Mouse (Mus musculus): ENCODE measurements at regions not wholly inside any gene's neighbourhood (a gene's known extent, or its start where the extent isn't known, plus 50 kb on each side); places are given as distances from the start of the nearest gene placed in this dataset.

DNA sequence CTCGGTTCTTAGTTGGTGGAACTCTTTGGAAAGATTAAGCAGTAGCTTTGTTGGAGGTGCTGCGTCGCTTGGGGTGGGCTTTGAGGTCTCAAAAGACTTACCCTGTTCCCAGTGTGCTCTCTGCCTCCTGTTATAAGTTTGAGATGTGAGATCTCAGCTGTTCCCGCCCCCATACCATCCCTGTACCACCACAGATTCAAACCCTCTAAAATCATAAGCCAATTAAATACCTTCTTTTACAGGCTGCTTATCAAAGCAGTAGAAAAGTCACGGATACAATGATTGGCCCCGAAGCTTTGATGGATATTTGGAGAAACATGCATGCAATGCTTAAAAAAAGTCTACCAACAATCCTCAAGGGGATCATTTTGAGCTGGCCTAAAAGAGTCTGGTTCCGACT is 152.6 kb downstream of the Enc1 start:
- H3K27ac ChIP-seq = no peak overlapping the region
- H3K9me3 ChIP-seq = no peaks in the 10 kb centered on the region
- H3K27me3 ChIP-seq = no peaks in the 10 kb centered on the region
- H3K36me3 ChIP-seq = no peaks in the 10 kb centered on the region
- H3K4me1 ChIP-seq = no peaks in the 10 kb centered on the region
- no peak overlapping the region for H3K4me3 ChIP-seq
- 86% methylated on average over 7 of the region's 7 CpGs for WGBS
- no peak for ATAC-seq (ENCODE audit: insufficient number of reproducible peaks, insufficient read depth, low FRiP score, low TSS enrichment)
- H3K9ac ChIP-seq = no peak overlapping the region
- H3K4me2 ChIP-seq (replicated peaks) = no peak overlapping the region

DNA sequence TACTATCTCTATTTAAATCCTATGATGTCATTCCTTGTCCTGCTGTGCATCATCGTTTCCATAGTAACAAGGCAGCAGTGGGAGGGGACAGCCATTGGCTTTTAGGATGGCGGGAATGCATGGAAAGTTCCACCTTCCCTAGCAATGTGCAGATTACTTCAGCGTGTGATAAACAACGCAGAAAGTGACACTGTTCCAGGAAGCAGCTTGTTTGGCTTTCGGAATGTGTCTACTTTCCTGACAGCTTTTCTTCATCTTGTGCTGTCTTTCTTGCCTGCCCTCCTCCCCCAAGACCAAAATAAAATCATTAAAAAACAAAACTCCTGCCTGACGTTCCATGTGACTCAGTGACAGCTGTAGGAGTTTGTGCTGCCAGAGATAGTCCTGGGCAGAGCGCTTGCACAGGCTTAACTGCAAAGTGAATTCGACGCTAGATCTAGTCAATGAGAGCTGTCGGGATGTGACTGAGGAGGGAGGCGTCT is 149.6 kb downstream of the Enc1 start:
- Histone ChIP-seq H3K4me2 (replicated peaks) (no peak overlapping the region), H3K4me3 (no peak overlapping the region), H3K9ac (no peak overlapping the region), H3K4me1 (0 out of 2 replicates have a peak, but pooled peaks cover 4% of the 10 kb centered on the region), H3K27me3 (no peaks in the 10 kb centered on the region), H3K27ac (no peak overlapping the region), H3K36me3 (no peaks in the 10 kb centered on the region), H3K9me3 (no peaks in the 10 kb centered on the region)
- WGBS = 36% methylated on average over 11 of the region's 11 CpGs
- ATAC-seq (ENCODE audit: insufficient number of reproducible peaks, insufficient read depth, low FRiP score, low TSS enrichment) = no peak

DNA sequence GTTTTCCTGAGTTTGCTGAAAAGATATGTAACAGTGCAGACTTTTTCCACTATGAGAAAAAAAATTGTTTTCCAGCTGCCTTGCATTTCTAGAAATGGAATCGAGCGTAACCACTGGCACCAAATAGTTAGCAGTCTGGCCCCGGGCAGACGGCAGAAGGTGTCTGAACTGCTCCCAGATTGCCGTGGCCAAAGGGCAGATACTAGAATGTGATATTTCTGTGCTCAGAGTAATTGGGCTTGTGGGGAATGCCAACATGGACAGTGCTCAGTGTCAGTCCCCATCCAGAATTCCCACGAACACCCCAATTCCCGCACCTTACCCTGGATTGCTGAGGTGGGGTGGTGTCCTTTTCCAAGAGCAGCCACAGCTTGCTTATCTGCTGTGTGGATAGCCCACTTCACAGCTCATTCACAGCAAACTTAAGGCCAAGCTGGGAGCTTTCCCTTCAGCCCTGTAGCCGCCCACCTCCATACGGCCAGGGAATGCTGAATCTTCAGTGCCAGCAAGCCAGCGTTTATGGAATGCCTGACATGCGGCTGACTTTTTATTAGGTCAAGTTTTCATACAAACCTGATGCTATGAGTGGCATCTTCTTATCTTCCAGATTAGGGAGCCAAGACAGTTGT is 148.1 kb downstream of the Enc1 start:
- no peak overlapping the region for H3K27ac ChIP-seq
- WGBS = 55% methylated on average over 11 of the region's 11 CpGs

DNA sequence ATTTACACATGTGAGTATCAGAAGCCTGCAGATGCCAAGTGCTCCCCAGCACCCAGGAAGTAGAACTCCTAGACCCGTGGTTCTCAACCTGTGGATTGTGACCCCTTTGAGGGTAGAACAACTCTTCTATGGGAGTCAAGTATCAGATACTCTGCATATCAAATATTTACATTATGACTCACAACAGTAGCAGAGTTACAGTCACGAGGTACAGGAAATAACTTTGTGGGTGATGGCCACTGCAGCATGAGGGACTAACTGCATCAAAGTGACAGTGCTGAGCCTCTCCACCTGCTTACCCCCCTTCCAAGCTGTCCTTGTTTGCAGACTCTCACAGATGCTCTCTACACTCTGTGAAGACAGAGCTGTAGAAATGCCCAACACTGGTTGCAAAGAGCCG is 145.6 kb downstream of the Enc1 start:
- peaks cover 13% of the 10 kb centered on the region for H3K4me1 ChIP-seq
- 59% methylated on average over 3 of the region's 3 CpGs for WGBS
- no peak for ATAC-seq (ENCODE audit: insufficient number of reproducible peaks, insufficient read depth, low FRiP score, low TSS enrichment)
- H3K9me3 ChIP-seq = no peaks in the 10 kb centered on the region
- no peak overlapping the region for H3K4me2 ChIP-seq (replicated peaks)
- no peak overlapping the region for H3K4me3 ChIP-seq
- no peak overlapping the region for H3K27ac ChIP-seq
- no peaks in the 10 kb centered on the region for H3K36me3 ChIP-seq
- no peak overlapping the region for H3K9ac ChIP-seq
- H3K27me3 ChIP-seq = no peaks in the 10 kb centered on the region

More for the DNA sequence above, 148.1 kb downstream of the Enc1 start:
- H3K4me2 ChIP-seq (replicated peaks) = no peak overlapping the region
- 0 out of 2 replicates have a peak, but pooled peaks cover 4% of the 10 kb centered on the region for H3K4me1 ChIP-seq
- ATAC-seq (ENCODE audit: insufficient number of reproducible peaks, insufficient read depth, low FRiP score, low TSS enrichment) = no peak
- no peaks in the 10 kb centered on the region for H3K27me3 ChIP-seq
- H3K4me3 ChIP-seq = no peak overlapping the region
- H3K36me3 ChIP-seq = no peaks in the 10 kb centered on the region
- H3K9ac ChIP-seq = no peak overlapping the region
- H3K9me3 ChIP-seq = no peaks in the 10 kb centered on the region

DNA sequence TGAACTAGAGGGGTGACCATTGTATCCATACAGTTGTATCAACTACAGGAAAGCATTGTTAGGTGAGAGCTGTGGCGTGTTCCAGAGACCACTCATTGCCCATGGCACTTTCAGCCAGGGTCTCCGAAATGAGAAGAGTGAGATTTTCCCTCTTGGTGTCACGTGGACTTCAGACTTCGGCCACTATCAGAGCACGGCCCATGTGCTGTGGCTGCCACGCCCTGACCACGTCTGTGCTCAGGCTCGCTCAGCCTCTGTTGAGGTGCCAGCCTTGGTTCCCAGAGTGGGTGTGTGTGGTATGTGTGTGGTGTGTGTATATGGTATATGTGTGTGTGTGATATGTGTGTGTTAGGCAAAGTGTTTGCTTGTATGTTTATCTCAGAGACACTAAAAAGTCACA is 144.6 kb downstream of the Enc1 start:
- Histone ChIP-seq H3K4me2 (replicated peaks) (no peak overlapping the region), H3K9me3 (no peaks in the 10 kb centered on the region), H3K27me3 (no peaks in the 10 kb centered on the region), H3K4me3 (no peak overlapping the region), H3K36me3 (no peaks in the 10 kb centered on the region), H3K9ac (no peak overlapping the region), H3K27ac (no peak overlapping the region), H3K4me1 (peaks cover 13% of the 10 kb centered on the region)
- WGBS = 94% methylated on average over 8 of the region's 8 CpGs
- no peak for ATAC-seq (ENCODE audit: insufficient number of reproducible peaks, insufficient read depth, low FRiP score, low TSS enrichment)

DNA sequence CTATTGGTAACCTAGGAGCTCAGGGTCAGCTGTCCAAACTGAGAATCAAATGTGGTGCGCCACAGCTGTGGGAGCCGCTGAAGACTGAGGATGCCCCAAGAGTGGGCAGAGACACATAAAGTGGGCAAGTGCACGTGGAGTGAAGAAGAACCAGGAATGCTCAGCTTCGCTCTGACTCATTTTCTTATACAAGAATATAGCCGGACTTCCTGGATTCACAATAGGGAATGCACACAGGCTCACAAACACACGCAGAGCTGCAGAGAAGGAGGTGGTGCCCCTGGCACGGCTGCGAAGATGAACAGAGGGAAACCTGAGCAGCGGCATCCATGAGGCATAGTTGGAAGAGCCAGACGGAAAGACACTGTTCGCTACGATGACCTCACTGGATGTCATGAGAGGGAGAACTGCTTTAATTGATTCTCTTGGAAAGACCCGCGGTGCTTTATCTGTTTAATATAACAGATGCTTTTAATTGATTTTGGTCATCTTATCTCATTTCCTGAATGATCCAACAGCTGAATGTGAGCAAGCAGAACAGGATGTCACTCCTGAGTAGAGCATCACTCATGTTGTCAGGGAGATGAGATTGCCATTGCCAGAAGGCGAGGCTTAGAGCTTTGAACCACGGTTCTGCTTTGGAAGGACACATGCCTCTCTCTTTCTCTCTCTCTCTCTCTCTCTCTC is 143.3 kb downstream of the Enc1 start:
- Histone ChIP-seq H3K27ac (no peak overlapping the region), H3K9me3 (no peaks in the 10 kb centered on the region), H3K9ac (no peak overlapping the region), H3K27me3 (no peaks in the 10 kb centered on the region), H3K4me1 (peaks cover 13% of the 10 kb centered on the region), H3K4me3 (no peak overlapping the region), H3K4me2 (replicated peaks) (no peak overlapping the region), H3K36me3 (no peaks in the 10 kb centered on the region)
- no peak for ATAC-seq (ENCODE audit: insufficient number of reproducible peaks, insufficient read depth, low FRiP score, low TSS enrichment)
- WGBS = 73% methylated on average over 16 of the region's 16 CpGs

DNA sequence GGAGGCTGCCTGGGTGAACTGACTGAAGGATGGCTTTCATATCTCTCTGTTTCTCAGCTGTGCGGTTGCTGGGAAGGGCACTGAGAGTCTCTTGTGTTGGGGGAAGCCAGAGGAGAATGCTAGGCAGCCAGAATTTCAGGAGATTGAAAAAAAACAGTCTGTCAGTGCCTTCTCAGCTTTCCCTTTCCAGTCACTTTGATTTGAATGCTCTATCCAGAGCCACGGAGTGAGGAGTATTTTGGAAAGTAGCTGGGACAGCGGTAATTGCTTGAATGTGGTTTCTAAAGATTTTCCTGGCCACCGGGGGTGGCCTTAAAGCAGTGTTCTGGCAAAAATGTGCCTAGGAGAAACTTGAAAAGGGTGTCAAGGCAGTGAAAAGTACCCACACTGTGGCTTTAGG is 142.4 kb downstream of the Enc1 start:
- Histone ChIP-seq H3K9me3 (no peaks in the 10 kb centered on the region), H3K27ac (no peak overlapping the region), H3K27me3 (no peaks in the 10 kb centered on the region), H3K4me3 (no peak overlapping the region), H3K36me3 (no peaks in the 10 kb centered on the region), H3K9ac (no peak overlapping the region), H3K4me2 (replicated peaks) (no peak overlapping the region), H3K4me1 (peaks cover 13% of the 10 kb centered on the region)
- 28% methylated on average over 4 of the region's 4 CpGs for WGBS
- ATAC-seq (ENCODE audit: insufficient number of reproducible peaks, insufficient read depth, low FRiP score, low TSS enrichment) = no peak

DNA sequence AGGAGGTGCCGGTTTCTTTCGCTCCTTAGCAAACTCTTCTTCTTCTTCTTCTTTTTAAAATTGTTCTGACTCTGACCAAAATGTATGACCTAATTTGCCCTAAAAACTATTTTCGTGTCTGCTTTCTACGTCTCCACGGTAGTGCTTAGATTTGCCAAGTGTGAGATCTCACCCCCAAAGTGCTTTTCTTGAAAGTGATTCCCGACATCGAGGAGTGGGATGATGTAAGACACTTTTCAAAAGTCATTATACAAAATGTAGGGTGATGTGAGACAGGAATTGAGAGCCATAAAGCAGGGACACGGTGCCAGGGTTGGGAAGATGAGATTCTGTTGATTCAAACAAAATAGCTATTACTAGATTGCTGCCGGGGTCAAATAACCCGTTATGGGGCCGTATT is 139.5 kb downstream of the Enc1 start:
- H3K27ac ChIP-seq = no peak overlapping the region
- WGBS = 74% methylated on average over 11 of the region's 11 CpGs
- H3K9ac ChIP-seq = no peak overlapping the region
- H3K36me3 ChIP-seq = no peaks in the 10 kb centered on the region
- no peak for ATAC-seq (ENCODE audit: insufficient number of reproducible peaks, insufficient read depth, low FRiP score, low TSS enrichment)
- no peaks in the 10 kb centered on the region for H3K9me3 ChIP-seq
- H3K27me3 ChIP-seq = no peaks in the 10 kb centered on the region
- H3K4me3 ChIP-seq = no peak overlapping the region
- no peak overlapping the region for H3K4me2 ChIP-seq (replicated peaks)
- peaks cover 20% of the 10 kb centered on the region for H3K4me1 ChIP-seq

DNA sequence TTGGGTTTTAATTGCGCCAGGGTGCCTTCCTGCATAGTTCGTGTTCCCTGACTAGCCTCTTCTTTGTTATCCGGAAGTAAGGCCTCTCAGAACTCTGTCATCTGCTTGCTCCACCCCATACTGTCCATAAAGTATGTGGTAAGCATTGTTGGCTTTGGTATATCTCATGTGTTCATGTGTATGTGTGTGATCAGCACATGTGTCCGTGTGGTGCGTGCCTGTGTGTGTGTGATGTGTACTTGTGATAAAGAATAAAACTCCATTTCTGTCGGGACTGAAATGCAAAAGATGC is 135.3 kb downstream of the Enc1 start:
- Histone ChIP-seq H3K4me2 (replicated peaks) (no peak overlapping the region), H3K27ac (no peak overlapping the region), H3K9ac (no peak overlapping the region), H3K36me3 (no peaks in the 10 kb centered on the region), H3K4me3 (no peak overlapping the region), H3K9me3 (no peaks in the 10 kb centered on the region), H3K4me1 (peaks cover 13% of the 10 kb centered on the region; the same call in 1 of the 2 replicates), H3K27me3 (no peaks in the 10 kb centered on the region)
- no peak for ATAC-seq (ENCODE audit: insufficient number of reproducible peaks, insufficient read depth, low FRiP score, low TSS enrichment)
- 67% methylated on average over 6 of the region's 6 CpGs for whole genome bisulfite sequencing

DNA sequence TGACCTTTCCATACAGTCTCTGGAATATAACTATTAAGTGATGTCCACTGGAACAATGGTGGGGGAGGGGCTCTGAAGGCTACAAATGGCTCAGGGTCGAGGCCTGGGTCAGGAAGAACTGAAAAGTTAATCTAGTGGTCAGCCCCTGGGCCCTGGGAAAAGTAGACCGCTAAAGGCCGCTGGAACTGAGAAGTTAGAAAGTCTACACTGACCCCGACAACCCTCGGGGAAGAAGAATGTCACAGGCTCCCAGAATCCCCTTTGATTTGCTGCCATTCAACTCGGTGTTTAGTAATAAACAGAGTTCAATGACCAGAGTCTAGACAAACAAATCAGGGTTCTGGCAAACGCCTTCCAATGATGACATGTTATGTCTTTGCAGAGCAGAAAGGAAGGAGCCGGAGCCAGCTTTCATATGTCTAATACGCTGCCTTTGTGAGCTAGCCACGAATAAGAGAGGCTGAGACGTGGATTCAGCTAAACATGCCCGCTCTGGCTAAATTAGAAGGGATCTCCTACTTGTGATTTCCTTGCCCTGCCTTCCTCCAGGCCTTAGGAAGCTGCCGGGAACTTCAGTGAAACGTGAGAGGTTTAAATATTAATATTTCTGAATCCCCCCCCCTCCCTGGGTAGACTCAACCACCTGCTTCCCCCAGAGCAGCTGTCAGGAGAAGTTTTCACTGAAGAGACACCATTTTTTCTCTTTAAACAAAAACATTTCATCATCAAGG is 134.8 kb downstream of the Enc1 start:
- Histone ChIP-seq H3K9ac (no peak overlapping the region), H3K4me1 (peaks cover 13% of the 10 kb centered on the region; the same call in 1 of the 2 replicates), H3K4me3 (no peak overlapping the region), H3K27me3 (no peaks in the 10 kb centered on the region), H3K27ac (no peak overlapping the region), H3K4me2 (replicated peaks) (no peak overlapping the region), H3K9me3 (no peaks in the 10 kb centered on the region), H3K36me3 (no peaks in the 10 kb centered on the region)
- 41% methylated on average over 14 of the region's 14 CpGs for WGBS
- ATAC-seq (ENCODE audit: insufficient number of reproducible peaks, insufficient read depth, low FRiP score, low TSS enrichment) = no peak

DNA sequence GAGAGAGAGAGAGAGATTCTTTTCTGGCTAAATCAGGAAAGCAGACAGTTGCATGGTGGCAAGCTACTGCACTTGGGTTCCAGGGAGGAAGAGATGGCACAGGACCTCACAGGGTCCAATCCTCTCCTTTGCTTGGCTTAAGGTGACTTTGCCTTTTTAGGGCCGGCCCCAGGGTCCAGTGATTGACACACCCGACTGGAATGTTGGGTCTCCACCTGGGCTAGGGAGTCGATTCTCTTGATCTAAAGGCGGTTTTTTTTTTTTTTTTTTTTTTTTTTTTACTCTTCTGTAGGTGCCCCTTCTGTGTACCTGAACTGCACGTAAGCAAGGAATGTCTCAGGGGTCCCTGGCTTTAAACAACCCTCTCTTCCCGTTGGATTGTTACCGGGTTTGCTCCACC is 131.4 kb downstream of the Enc1 start:
- Histone ChIP-seq H3K36me3 (no peaks in the 10 kb centered on the region), H3K27me3 (no peaks in the 10 kb centered on the region), H3K9ac (no peak overlapping the region), H3K27ac (no peak overlapping the region), H3K4me2 (replicated peaks) (no peak overlapping the region), H3K4me1 (peaks cover 13% of the 10 kb centered on the region; the same call in 1 of the 2 replicates), H3K9me3 (no peaks in the 10 kb centered on the region), H3K4me3 (no peak overlapping the region)
- 38% methylated on average over 7 of the region's 7 CpGs for WGBS
- no peak for ATAC-seq (ENCODE audit: insufficient number of reproducible peaks, insufficient read depth, low FRiP score, low TSS enrichment)

DNA sequence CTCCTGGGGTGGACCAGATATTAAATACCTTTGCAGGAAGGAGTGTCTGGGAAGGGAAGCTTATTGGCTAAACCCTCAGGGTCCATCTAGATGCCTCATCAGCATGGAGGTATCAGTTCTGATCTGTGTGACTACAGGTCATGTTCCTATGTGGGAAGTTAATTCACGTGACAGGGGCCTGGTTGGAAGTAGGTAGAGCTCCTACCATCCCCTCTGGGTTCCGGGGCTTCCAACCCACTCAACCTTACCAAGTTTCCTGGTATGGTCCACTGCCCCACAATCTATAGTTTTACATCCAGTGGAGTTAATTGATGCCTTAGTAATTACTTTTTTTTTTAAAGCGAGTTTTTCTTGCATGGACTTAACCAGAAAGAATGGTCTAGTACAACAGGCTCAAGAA is 130.3 kb downstream of the Enc1 start:
- 90% methylated on average over 3 of the region's 3 CpGs for WGBS
- Histone ChIP-seq H3K4me1 (peaks cover 10% of the 10 kb centered on the region; the same call in 1 of the 2 replicates), H3K4me2 (replicated peaks) (no peak overlapping the region), H3K4me3 (no peak overlapping the region), H3K36me3 (no peaks in the 10 kb centered on the region), H3K27me3 (no peaks in the 10 kb centered on the region), H3K9ac (no peak overlapping the region), H3K9me3 (no peaks in the 10 kb centered on the region), H3K27ac (no peak overlapping the region)
- no peak for ATAC-seq (ENCODE audit: insufficient number of reproducible peaks, insufficient read depth, low FRiP score, low TSS enrichment)
